Mouse (Mus musculus) intestine, postnatal 0 days (tissue): ENCODE data around the gene Mkrn1. TPM values are rescaled to one million over a fixed set of nuclear protein-coding genes. Genes with fewer than 3 reads are reported as not detected.

ENCODE experiments used
- ATAC-seq: fragments of 200-750 bp; cut with Nextera tagmentation; 2 replicates; pipeline ENCODE4 v1.8.0; 2017; ENCODE audit warnings: mild to moderate bottlenecking, moderate TSS enrichment, moderate library complexity
- H3K27ac ChIP-seq: fragments of 300-500 bp; sonication (generic); 2 replicates; pipeline ENCODE4 v1.5.1; 2014; ENCODE audit warnings: mild to moderate bottlenecking, low read depth, low read length, moderate library complexity
- H3K27me3 ChIP-seq: fragments of 300-500 bp; sonication (generic); replicated peaks from 2 replicates; pipeline ENCODE4 v1.6.1; 2014; ENCODE audit warnings: low read length, mixed read lengths; ENCODE audit not compliant: control insufficient read depth, insufficient read depth
- H3K36me3 ChIP-seq: fragments of 300-500 bp; sonication (generic); 2 replicates; pipeline ENCODE4 v1.6.1; 2014; ENCODE audit warnings: mild to moderate bottlenecking, moderate library complexity; ENCODE audit not compliant: control insufficient read depth, insufficient read depth
- H3K4me1 ChIP-seq: fragments of 300-500 bp; sonication (generic); replicated peaks from 2 replicates; pipeline ENCODE4 v1.6.1; 2014; ENCODE audit warnings: antibody characterized with exemption, low read length, mixed read lengths; ENCODE audit not compliant: control insufficient read depth, insufficient read depth
- H3K4me2 ChIP-seq: fragments of 300-500 bp; sonication (generic); replicated peaks from 2 replicates; pipeline ENCODE4 v1.6.1; 2014; ENCODE audit warnings: low read depth, mild to moderate bottlenecking, moderate library complexity
- H3K4me3 ChIP-seq: fragments of 300-500 bp; sonication (generic); 2 replicates; pipeline ENCODE4 v1.5.1; 2014; ENCODE audit warnings: low read depth, low read length
- H3K9ac ChIP-seq: fragments of 300-500 bp; sonication (generic); 2 replicates; pipeline ENCODE4 v1.6.1; 2014; ENCODE audit warnings: mild to moderate bottlenecking, low read depth, low read length
- H3K9me3 ChIP-seq: fragments of 300-500 bp; sonication (generic); 2 replicates; pipeline ENCODE4 v1.6.1; 2016; ENCODE audit warnings: mixed run types; ENCODE audit not compliant: control insufficient read depth
- CTCF ChIP-seq: sonication (generic); IDR thresholded peaks from 2 replicates; pipeline ENCODE4 v1.5.1; 2016; ENCODE audit warnings: low read depth, mild to moderate bottlenecking, control low read depth, antibody characterized with exemption, moderate library complexity
- WGBS: fragments of 180-500 bp; shearing (Covaris S2); extraction: QIAGEN DNeasy Blood & Tissue Kit; methylation state at CpG from one replicate; pipeline ENCODE4 v1.1.7; 2014; 5-methylcytosine and 5-hydroxymethylcytosine counted together
- polyA plus RNA-seq: library from polyadenylated mRNA; unstranded; fragments of >200 nt; fragmentation: Nextera tagmentation; extraction: Ambion mirVana; gene quantifications from 2 replicates; pipeline ENCODE4 v1.2.1, GENCODE M21; 2015

The Mkrn1 gene
- polyA plus RNA-seq, result 81.9 and 83.1 TPM in 2 replicates

DNA sequence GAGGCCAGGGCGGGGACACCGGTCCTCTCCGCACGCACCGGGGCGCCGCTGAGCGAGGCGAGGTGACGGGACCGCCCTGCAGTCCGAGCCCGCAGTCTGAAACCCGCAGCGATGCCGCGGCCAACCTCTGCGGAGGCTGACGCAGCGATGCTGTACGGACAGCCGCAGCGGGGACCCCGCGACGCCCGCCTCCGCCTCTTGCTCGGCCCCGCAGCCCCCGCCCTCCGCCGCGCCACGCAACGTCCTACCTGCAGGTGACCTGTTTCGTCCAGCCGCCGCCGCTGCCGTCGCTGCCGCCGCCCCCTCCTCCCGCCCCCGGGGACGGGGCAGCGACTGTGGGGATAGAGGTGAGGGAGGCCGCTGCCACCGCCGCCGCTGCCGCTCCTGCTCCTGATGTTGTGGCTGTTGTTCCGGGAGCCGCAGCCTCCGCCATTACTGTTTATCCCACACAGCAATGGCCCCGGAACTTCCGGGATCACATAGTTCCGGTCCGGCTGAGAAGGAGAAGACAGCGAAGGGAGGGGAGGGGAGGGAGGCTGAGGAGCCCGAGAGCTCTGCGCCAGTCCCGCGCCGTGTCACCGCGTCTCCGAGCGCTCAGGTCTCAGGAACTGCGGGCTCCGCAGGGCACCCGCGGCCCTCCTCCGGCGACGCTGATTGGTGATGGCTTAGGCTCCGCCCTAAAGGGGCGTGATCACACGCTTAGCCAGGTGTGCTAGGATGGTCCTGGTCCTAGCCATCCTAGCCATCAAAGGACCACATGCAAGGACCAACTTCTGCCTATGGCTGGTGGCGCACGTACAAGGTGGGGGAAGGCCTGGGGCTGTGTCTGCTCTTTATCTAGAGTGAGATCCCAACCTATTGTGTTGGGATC, at the start of gene Mkrn1:
Mkrn1 (minus strand) TSS at position 612 of the 871 bp plus-strand sequence.
- peak within 1 kb of the TSS; percentile 99 for H3K4me3 ChIP-seq
- no peaks in the 10 kb centered on the region for H3K9me3 ChIP-seq
- no peaks in the 10 kb centered on the region; the same call in 1 of the 2 replicates for H3K4me1 ChIP-seq
- WGBS, result under 1% methylated on average over 65 of the region's 82 CpGs
- H3K27ac ChIP-seq, result peak within 1 kb of the TSS; percentile 98
- H3K27me3 ChIP-seq, result 0 out of 2 replicates have a peak, but pooled peaks cover 3% of the 10 kb centered on the region
- H3K36me3 ChIP-seq, result no peaks in the 10 kb centered on the region
- peak within 1 kb of the TSS; percentile 90 for H3K9ac ChIP-seq
- peak; percentile 91 for ATAC-seq
- H3K4me2 ChIP-seq, result peak within 1 kb of the TSS; percentile 87
- peak; percentile 19 for TF ChIP-seq CTCF

DNA sequence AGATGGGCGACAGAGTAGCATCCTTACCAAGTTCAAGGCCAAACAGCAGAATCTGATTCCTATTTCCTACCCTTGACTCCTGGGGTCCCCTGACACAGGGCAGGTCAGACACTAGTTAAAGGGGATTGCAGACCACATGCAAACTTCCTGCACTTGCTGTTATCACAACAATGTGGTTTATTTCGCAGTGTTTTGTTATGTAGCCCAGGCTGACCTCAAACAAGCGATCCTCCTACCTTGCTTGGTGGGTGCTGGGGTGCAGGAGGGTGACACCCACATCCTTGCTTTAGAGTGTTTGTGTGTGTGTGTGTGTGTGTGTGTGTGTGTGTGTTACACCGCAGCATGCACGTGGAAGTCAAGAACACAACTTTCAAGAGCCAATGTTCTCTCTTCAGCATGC, 49.2 kb upstream of the Mkrn1 start:
- no peaks in the 10 kb centered on the region; the same call in 1 of the 2 replicates for H3K36me3 ChIP-seq
- no peak for TF ChIP-seq CTCF
- no peaks in the 10 kb centered on the region for H3K27me3 ChIP-seq
- no peak overlapping the region for H3K4me3 ChIP-seq
- H3K9ac ChIP-seq, result no peak overlapping the region
- no peak overlapping the region for H3K4me2 ChIP-seq
- H3K27ac ChIP-seq, result no peak overlapping the region
- no peaks in the 10 kb centered on the region for H3K9me3 ChIP-seq
- no peaks in the 10 kb centered on the region for H3K4me1 ChIP-seq
- no peak for ATAC-seq
- WGBS, result 83% methylated on average over 5 of the region's 5 CpGs

DNA sequence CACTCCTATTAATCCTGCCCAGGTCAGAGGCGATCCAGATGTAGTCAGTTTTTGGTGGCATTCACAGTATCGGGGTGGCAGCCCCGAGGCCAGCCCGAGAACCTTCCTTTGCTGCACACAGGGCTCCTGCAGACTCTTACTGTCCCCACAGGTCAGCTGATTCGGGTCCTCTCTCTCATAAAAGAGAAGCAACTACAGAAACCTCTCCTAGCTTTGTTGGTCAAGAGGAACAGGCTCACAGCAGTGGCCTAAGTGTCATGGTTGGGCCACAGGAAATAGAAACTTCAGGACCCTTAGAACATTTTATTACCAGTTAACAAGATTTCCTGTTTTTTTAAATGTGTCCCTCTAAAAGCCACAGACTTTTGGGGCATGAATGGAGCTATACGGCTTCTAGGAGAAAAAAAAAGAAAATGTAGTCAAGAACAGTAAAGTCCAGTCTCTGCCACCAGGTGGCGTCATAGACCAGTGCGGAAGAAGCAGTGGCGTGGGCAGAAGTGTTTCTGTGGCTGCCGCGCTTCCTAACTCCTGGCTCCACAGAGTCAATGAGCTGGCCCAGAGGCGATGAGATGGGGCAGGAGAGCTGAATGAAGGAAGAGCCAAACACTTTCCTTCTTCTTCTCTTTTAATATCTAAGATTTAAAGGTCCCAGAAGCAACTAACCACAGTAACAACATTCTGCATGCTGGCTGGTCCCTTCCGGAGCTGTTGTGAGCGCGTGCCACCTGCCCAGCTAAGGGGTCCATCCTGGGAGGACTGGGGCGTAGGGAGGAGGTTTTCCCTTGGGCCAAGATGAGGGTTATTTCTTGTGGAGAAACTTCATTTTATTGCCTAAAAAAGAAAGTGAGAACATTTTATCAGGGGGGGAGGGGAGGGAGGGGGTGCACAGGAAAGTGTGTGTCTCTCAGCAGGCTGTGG, 42.6 kb upstream of the Mkrn1 start:
- no peak overlapping the region for H3K27ac ChIP-seq
- H3K4me3 ChIP-seq, result no peak overlapping the region
- 46% methylated on average over 16 of the region's 16 CpGs for WGBS
- peak; percentile 94 for TF ChIP-seq CTCF
- H3K9ac ChIP-seq, result no peak overlapping the region
- peak overlapping the region; percentile 44 for H3K4me2 ChIP-seq
- no peaks in the 10 kb centered on the region; the same call in 1 of the 2 replicates for H3K36me3 ChIP-seq
- no peaks in the 10 kb centered on the region for H3K9me3 ChIP-seq
- peak; percentile 43; the same call in 1 of the 2 replicates for ATAC-seq
- no peaks in the 10 kb centered on the region for H3K27me3 ChIP-seq
- no peaks in the 10 kb centered on the region; the same call in 1 of the 2 replicates for H3K4me1 ChIP-seq

DNA sequence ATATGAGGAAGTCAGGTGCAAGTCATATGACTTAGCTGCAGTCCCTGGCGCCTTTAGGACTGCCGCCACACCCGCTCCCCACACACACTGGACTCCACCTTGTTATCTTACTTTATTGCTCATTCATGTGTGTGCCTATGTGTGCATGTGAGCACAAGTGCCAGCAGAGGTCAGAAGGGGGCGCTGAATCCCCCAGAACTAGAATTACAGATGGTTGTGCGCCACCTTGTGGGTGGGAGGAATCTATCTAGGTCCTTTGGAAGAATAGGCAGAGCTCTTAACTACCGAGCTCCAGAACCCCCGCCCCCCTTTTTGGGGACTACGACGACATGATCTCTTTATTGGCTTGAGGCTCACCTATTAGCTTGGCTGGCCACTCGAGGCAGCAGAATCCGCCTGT, 39.8 kb upstream of the Mkrn1 start:
- peak; percentile 34; the same call in 1 of the 2 replicates for TF ChIP-seq CTCF
- no peak for ATAC-seq
- Histone ChIP-seq H3K4me3 (no peak overlapping the region), H3K4me1 (no peaks in the 10 kb centered on the region; the same call in 1 of the 2 replicates), H3K9ac (no peak overlapping the region), H3K9me3 (no peaks in the 10 kb centered on the region), H3K27me3 (no peaks in the 10 kb centered on the region), H3K4me2 (no peak overlapping the region), H3K27ac (no peak overlapping the region), H3K36me3 (no peaks in the 10 kb centered on the region; the same call in 1 of the 2 replicates)
- WGBS, result 93% methylated on average over 11 of the region's 11 CpGs

DNA sequence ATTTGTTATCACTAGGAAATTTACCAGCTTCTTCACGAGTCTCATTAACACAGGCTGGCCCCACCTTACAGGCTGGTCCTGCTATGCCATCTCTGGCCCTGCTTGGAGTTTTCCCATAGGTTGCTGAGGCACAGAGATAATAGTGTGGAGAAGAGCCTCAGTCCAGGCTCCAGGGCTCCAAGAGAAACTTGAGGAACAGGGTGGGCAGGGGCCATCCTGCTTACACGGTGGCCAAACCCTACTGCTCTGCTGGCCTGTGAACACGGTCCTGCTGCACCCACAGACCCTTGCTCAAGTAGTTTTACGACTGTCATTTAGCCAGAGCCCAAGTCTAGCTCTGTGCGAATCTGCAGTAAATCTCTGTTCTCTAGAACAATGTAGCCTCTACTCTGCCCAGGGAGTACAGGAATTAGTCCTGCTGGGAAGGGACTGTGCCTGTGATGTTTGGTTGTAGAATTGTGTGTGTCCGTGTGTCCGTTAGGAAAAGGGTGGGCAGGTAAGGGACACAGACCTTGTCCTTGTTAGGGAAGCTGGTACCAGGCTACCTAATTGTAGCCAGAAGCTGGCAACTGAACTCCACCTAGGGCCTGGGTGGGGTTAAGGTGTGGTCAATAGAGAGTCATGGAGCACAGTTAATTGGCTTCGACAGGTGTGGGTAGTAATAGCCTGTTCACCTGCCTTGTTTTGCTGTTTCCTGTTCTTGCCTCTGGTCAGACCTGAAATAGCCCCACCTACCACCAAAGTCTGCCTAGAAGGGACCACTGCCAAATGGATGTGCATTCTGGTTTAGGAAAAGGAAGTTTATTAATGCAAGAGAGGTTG, 35.3 kb upstream of the Mkrn1 start:
- Histone ChIP-seq H3K9ac (no peak overlapping the region), H3K27ac (peak overlapping the region; percentile 17; the same call in 1 of the 2 replicates), H3K4me3 (no peak overlapping the region), H3K27me3 (no peaks in the 10 kb centered on the region), H3K4me2 (peak overlapping the region; percentile 10), H3K4me1 (no peaks in the 10 kb centered on the region), H3K36me3 (no peaks in the 10 kb centered on the region; the same call in 1 of the 2 replicates), H3K9me3 (no peaks in the 10 kb centered on the region)
- peak; percentile 83 for ATAC-seq
- 27% methylated on average over 8 of the region's 8 CpGs for WGBS
- no peak for TF ChIP-seq CTCF
